Comparison of ENCODE assay signal across 9 mouse cellular contexts in the genomic region with DNA sequence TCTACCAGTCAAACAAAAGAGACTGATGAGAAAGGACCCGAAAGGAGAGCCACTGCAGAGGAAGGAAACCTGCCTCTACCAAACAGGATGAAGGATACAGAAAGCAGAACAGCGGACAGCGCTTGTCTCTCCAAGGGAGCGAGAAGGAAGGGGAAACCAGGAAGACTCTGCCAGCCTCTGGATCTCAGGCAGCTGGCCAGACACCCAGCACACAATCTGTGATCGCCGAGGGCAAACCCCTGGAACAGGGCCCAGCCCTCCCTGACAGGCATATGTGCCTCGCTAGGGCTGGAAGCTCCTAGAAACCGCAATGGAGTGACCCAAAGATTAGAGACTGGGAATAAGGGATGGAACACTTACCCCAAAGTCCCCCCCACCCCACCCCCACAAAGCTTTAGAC. TPM values are rescaled to one million over a fixed set of nuclear protein-coding genes. Genes with fewer than 3 reads are reported as not detected.
DNase-seq lines count a peak whose midpoint lies in the region; ATAC-seq lines count a peak whose summit lies in the region.
"Had no signal": no experiment of that assay in that cellular context is flagged by ENCODE, and none has a peak within 500 bp of the region (broad histone marks: within the 10 kb centered on the region; RNA-seq: fewer than 3 reads in every experiment).

No protein-coding gene starts in this region.

- peak overlapping the region; percentile 37 for H3K27ac ChIP-seq in heart, embryonic 16.5 days (ENCODE audit: low read length)
- peak overlapping the region; percentile 68 for H3K27ac ChIP-seq in lung, embryonic 16.5 days (ENCODE audit: low read length)
- H3K27ac ChIP-seq: neural tube, embryonic 12.5 days had no signal

- no peaks in the 10 kb centered on the region for H3K9me3 ChIP-seq in heart, embryonic 16.5 days (replicated peaks; ENCODE audit: control insufficient read depth, low read length)
- H3K9me3 ChIP-seq in lung, embryonic 16.5 days (ENCODE audit: control insufficient read depth, low read length) = no peaks in the 10 kb centered on the region
- H3K9me3 ChIP-seq: neural tube, embryonic 12.5 days had no signal

- no peak overlapping the region for H3K9ac ChIP-seq in heart, embryonic 16.5 days (ENCODE audit: low read length)
- no peak overlapping the region for H3K9ac ChIP-seq in lung, embryonic 16.5 days (ENCODE audit: low read length)
- H3K9ac ChIP-seq: neural tube, embryonic 12.5 days had no signal

- H3K4me2 ChIP-seq in heart, embryonic 16.5 days (ENCODE audit: low read depth, low read length) = peak overlapping the region; percentile 16; the same call in 1 of the 2 replicates
- H3K4me2 ChIP-seq in lung, embryonic 16.5 days (ENCODE audit: low read depth, low read length) = no peak overlapping the region
- H3K4me2 ChIP-seq: neural tube, embryonic 12.5 days had no signal

- 18% methylated on average over 8 of the region's 8 CpGs for WGBS in heart, embryonic 16.5 days
- 43% methylated on average over 8 of the region's 8 CpGs for WGBS in lung, embryonic 16.5 days

- H3K4me3 ChIP-seq in heart, embryonic 16.5 days (ENCODE audit: low read length) = no peak overlapping the region
- no peak overlapping the region for H3K4me3 ChIP-seq in lung, embryonic 16.5 days (ENCODE audit: low read length)
- H3K4me3 ChIP-seq: neural tube, embryonic 12.5 days had no signal

- H3K4me1 ChIP-seq in heart, embryonic 16.5 days (ENCODE audit: control insufficient read depth, insufficient read depth, low read length) = peaks cover 67% of the 10 kb centered on the region
- peaks cover 62% of the 10 kb centered on the region for H3K4me1 ChIP-seq in lung, embryonic 16.5 days (replicated peaks; ENCODE audit: control insufficient read depth, insufficient read depth, low read length)

- no peaks in the 10 kb centered on the region for H3K27me3 ChIP-seq in heart, embryonic 16.5 days (ENCODE audit: control insufficient read depth, insufficient read depth, low read length)
- no peaks in the 10 kb centered on the region for H3K27me3 ChIP-seq in lung, embryonic 16.5 days (ENCODE audit: control insufficient read depth, insufficient read depth, low read depth, low read length)
- H3K27me3 ChIP-seq: neural tube, embryonic 12.5 days had no signal

- peaks cover 5% of the 10 kb centered on the region; the same call in 1 of the 2 replicates for H3K36me3 ChIP-seq in heart, embryonic 16.5 days (ENCODE audit: control insufficient read depth, insufficient read depth)
- peaks cover 2% of the 10 kb centered on the region; the same call in 1 of the 2 replicates for H3K36me3 ChIP-seq in lung, embryonic 16.5 days (ENCODE audit: control insufficient read depth, insufficient read depth, low read length)

- no peak for ATAC-seq in heart, embryonic 16.5 days (replicated peaks; ENCODE audit: extremely low read depth, insufficient read depth, low FRiP score)
- no peak for ATAC-seq in lung, embryonic 16.5 days (ENCODE audit: low read depth)

- DNase-seq in kidney, adult 11 months = peak; percentile 56
- no peak for DNase-seq in kidney, adult 8-10 months
- peak; percentile 45 for DNase-seq in cerebellum, adult 9-11 months
- DNase-seq in urinary bladder, adult 18-20 months (ENCODE audit: low spot score in 2 of 2) = no peak
- DNase-seq in T-cell, adult 2 months (ENCODE audit: low spot score) = no peak
- no peak for DNase-seq in retina, postnatal 1 day

RNA-seq across cellular contexts. Expression of a gene that starts 12.9 kb away (rescaled TPM):
- 1.4 and 1.8 TPM in 2 replicates for polyA plus RNA-seq in heart, embryonic 16.5 days (2015; fragmentation: Nextera tagmentation; extraction: Ambion mirVana)
- polyA plus RNA-seq in lung, embryonic 16.5 days (2015; fragmentation: Nextera tagmentation; extraction: Ambion mirVana) = 4.7 and 6.7 TPM in 2 replicates

RNA-seq across cellular contexts. Expression of a gene that starts 57.0 kb away (rescaled TPM):
- polyA plus RNA-seq in heart, embryonic 16.5 days (2015; fragmentation: Nextera tagmentation; extraction: Ambion mirVana) = 197 and 220 TPM in 2 replicates
- 250 and 281 TPM in 2 replicates for polyA plus RNA-seq in lung, embryonic 16.5 days (2015; fragmentation: Nextera tagmentation; extraction: Ambion mirVana)

Comparison
In these comparisons a context has a peak if more than half of its experiments do, and no peak if none do; other contexts are left out.
1. DNase-seq: peak in kidney, adult 11 months (single experiment) and cerebellum, adult 9-11 months (single experiment); none in kidney, adult 8-10 months (0 of 2), urinary bladder, adult 18-20 months (0 of 2), T-cell, adult 2 months (single experiment) and retina, postnatal 1 day (single experiment).